Mouse (Mus musculus): ENCODE results near the gene Ccnjl. TPM values are rescaled to one million over a fixed set of nuclear protein-coding genes. Genes with fewer than 3 reads are reported as not detected.
A peak's percentile ranks its signal among the peaks of the same experiment; 100 is the strongest.

Ccnjl gene
- total RNA-seq, 2 experiments from 2014 or later, result 0.33 TPM; not detected in 1

DNA sequence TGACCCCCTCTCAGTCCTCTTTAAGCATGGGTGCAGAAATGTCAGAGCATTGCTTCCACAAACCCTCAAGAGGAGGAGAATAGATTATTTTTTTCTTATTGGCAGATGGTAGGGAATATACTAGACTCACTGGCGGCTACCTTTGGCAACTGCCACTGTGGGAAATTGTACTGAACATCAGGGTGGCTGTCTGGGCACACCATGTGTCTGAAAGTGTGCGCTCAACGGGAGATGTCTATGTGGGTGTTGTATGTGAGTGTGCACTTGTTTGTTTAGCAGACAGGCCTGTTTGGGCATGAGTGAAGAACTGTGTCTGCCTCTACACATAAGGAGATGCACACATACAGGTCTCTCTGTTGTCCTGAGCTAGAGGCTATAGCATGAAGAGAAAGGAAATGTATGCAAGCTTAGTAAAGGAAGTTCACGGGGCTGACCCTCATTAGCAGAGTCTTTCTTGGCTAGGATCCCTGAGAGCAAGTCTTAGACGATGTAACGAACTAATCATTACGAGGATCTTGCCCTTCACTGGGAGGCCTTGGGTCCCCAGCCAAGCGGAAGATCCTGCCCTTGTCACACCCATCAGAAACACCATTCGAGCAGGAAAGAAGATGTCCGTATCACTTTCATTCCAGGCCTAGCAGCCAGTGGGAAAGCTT lies 81.5 kb downstream of the Ccnjl start:
- ATAC-seq (replicated peaks; ENCODE audit: low FRiP score, low TSS enrichment, poor library complexity, severe bottlenecking), result no peak

DNA sequence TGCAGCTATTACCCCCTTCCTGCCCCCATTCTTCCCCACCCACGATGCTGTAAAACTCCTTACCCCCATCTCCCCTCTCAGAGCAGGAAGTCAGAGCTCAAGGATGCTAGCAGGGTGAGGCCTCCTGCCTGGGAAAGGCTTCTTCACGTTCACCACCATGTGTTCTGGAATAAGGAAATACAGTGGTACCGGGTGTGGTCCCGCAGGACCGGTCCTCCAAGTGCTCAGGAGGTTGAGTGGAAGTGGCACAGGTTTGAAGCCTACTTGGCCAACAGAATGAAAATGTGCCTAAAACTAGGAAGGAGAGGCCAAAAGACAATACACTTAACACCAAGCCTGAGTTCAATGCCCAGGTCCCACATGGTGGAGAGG lies 82.1 kb downstream of the Ccnjl start:
- ATAC-seq (replicated peaks; ENCODE audit: low FRiP score, low TSS enrichment, poor library complexity, severe bottlenecking), result no peak

DNA sequence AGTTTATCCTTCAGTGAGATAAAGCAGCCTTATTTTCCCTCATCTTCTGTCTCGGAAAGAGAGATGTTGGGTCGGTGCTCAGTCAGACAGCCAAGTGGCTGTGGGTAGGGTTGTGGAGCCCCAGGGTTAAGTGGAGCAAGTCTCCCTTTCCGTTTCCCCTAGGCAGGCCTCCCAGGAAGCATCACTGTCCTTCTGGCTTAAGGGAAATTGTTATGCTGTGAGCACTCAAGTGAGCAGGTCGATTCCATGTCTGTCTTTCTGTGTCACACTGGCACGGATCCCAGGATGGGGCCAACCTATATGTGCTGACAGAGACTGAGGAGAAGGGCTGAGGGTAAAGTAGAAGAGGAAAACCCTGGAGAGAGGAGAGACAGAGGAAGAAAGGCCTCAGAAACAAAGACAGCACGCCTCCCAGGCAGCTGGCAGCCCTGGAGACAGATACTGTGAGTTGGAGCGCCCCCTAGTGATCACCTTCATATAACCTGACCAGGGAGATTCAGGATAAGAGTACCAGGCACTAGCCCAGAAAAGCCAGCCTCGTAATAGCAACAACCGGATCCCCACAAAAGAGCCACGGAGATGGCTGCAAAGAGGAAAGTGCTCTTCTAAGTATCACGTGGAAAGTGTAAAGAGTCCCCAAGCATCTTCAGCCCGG lies 84.4 kb downstream of the Ccnjl start:
- ATAC-seq (replicated peaks; ENCODE audit: low FRiP score, low TSS enrichment, poor library complexity, severe bottlenecking), result peak; percentile 95

DNA sequence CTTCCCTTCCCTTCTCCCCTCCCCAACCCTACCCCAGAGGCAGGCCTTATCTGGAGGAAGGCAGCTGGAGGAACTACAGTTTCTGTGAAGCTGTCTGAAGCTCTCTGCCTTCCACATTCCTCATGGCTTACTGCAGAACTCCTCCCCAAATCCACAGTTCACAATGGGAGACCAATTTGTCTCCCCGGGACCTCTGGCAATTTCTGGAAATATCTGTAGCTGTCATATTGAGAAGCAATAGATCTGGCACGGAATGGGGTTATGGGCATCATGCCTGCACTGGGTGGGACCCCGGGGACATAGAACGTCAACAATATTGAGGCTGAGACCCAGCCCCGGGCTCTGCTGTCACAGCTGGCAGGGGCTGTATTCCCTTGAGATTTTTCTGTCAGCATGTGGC lies 89.3 kb downstream of the Ccnjl start:
- no peak for ATAC-seq (replicated peaks; ENCODE audit: low FRiP score, low TSS enrichment, poor library complexity, severe bottlenecking)

DNA sequence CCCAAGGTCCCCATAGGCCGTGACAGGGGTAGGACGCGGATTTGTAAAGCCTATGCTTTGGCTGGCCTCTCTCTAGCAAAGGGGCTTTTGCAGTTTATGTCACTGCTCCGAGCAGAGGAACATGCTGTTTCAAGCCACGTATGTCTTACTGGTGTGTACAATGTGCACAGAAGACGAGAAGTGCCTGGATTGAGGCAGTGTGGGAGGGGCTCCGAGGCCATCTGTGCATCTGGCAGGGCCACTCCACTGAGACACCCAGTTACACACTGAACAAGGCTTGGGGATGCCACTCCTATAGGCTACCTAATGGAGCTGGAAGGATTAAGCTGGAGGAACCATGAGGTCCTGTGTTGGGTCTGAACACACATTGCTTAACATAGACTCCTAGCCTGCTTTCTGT lies 89.8 kb downstream of the Ccnjl start:
- ATAC-seq (replicated peaks; ENCODE audit: low FRiP score, low TSS enrichment, poor library complexity, severe bottlenecking), result no peak

DNA sequence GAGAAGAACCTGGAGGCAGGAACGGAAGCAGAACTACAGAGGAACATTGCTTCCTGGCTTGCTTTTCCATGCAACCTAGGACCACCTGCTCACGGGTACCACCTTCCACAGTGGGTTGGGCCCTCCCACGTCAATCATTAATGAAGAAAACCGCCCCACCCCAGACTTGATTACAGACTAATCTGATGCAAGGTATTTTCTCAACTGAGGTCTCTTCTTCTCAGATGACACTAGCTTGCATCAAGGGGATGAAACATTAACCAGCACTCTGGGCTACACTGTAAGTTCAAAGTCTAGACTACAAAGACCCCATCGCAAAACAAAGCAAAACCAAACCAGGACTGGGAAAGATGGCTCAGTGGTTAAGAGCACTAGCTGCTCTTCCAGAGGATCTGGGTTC lies 93.2 kb downstream of the Ccnjl start:
- ATAC-seq (replicated peaks; ENCODE audit: low FRiP score, low TSS enrichment, poor library complexity, severe bottlenecking), result no peak

DNA sequence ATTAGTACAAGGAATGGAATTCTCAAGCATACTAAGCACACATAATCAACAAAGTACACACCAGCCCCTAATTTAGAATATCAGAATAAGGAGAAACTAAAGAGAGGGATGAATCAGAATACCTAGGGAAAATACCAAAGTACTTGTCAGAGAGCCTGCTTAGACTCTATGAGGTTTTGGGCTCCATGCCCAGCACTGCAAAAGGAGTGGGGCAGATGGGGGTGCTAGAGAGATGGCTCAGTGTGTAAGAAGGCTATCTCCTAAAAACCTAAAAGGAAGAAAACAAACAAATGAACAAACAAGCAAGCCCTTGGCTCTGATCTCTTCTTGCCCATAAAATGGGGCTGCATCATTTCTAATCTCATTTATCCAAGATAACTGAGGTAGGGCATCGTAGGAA lies 95.8 kb downstream of the Ccnjl start:
- no peak for ATAC-seq (replicated peaks; ENCODE audit: low FRiP score, low TSS enrichment, poor library complexity, severe bottlenecking)

DNA sequence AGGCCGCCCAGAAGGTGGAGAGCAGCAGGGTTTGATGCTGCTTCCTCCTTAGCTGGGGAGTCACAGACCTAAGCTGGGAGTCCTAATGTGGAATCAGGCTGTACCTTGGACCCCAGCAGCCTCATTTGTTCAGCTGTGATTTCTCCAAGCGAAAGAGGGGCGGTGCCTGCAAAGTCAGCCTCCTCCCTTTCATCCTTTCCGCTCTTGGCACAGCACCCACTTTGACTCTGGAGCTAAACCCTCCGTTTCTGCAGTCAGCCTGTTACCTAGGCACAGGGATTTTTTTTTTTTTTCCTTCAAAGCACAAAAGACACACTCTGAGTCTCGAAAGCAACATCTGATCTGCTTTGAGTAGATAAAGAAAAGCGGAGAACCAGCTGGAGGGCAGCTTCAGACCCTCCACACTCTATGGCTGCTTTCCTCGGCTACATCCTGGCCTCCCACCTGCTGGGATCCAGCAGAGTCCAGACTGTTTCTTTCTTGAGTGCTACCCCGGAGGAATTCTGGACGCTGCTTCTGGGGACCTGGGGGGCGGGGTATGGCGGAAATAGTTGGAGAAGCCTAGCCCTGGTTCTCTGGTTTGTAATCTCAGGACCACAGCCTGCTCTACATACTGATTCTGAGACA lies 97.8 kb downstream of the Ccnjl start:
- ATAC-seq (replicated peaks; ENCODE audit: low FRiP score, low TSS enrichment, poor library complexity, severe bottlenecking), result no peak

DNA sequence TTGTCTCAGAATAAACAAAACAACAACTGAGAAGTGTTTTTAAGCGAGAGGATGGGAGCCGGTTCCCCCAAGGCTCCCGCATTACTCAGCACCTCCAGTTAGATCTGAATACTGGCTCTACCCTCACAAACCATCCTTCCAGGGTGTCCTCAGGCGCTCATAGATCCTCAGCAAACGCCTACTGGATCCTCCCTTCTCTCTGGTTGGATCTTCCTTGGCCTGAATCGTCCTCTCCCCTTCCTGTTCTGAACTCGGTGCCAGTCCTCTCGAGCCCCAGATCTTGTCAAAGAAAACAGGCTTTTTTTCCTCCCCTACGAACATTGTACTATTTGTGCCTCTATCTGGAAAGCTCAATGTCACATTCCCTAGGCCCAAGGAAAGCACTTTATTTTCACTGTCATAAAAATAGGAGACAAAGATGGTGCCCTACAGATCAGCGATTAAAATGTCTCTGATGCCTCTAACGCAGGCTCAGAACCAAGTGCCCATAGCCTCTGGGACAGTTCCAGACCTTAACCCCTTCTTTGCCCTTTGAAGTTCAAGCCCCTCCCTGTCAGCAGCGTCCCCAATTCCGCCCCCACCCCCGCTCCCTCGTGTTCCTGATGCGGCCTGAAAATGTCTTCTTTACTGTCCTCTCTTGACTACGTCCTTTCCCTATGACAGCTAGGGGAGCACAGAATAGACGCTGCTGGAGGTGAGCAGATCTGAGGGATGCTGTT lies 98.5 kb downstream of the Ccnjl start:
- ATAC-seq (replicated peaks; ENCODE audit: low FRiP score, low TSS enrichment, poor library complexity, severe bottlenecking), result no peak

DNA sequence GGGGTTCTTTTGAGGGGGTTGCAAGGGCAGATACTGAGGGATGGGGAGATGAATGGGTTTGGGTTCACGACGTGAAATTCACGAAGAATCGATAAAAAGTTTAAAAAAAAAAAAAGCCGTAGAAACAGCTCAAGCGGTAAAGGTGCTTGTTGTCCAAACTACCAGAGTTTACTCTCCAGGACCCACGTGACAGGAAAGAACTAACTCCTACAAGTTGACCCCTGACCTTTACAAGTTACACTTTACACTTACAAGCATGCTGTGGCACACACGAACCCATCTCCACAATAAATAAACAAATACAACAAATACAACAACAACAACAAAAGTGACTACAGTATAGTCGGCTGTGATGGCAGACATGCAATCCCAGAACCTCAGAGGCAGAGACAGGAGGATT lies 103.1 kb downstream of the Ccnjl start:
- no peak for ATAC-seq (replicated peaks; ENCODE audit: low FRiP score, low TSS enrichment, poor library complexity, severe bottlenecking)

DNA sequence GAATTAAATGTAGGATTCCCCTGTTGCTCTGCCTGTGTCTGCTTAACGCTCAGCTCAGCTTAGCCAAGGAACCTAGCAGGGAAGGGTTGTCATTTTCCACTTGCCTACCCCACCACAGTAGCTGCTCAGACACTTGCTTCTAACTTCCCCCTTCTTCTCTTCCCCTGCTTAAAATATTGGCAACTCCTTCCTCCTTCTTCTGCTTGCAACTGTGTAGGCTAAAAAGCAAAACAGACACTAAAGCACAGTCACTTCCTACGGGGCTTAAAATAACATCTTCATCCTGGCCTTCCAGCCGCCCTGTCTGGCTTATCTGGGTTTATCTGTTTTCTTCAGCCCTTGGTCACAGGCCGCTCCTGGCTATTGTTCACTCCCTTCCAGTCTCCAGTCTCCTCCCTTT lies 104.0 kb downstream of the Ccnjl start:
- ATAC-seq (replicated peaks; ENCODE audit: low FRiP score, low TSS enrichment, poor library complexity, severe bottlenecking), result peak; percentile 45; the same call in 1 of the 2 replicates

DNA sequence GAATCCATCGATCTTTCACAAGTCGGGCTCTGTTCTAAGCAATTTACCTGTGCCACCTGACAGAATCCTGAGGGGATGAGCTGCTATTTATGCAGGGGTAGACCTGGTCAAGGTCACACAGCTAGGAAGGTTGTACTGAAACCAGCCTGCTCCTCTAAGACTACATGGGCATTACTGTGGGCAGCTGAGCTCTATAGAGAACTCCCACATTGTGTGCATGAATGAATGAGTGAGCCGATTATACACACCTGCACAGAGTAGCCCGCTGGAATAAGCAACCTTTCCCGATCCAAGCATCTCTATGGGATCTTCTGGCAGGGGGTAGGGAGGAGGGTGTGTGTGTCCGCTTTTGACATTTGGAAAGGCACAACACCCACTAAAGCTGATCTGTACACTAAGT lies 104.6 kb downstream of the Ccnjl start:
- ATAC-seq (replicated peaks; ENCODE audit: low FRiP score, low TSS enrichment, poor library complexity, severe bottlenecking), result no peak

DNA sequence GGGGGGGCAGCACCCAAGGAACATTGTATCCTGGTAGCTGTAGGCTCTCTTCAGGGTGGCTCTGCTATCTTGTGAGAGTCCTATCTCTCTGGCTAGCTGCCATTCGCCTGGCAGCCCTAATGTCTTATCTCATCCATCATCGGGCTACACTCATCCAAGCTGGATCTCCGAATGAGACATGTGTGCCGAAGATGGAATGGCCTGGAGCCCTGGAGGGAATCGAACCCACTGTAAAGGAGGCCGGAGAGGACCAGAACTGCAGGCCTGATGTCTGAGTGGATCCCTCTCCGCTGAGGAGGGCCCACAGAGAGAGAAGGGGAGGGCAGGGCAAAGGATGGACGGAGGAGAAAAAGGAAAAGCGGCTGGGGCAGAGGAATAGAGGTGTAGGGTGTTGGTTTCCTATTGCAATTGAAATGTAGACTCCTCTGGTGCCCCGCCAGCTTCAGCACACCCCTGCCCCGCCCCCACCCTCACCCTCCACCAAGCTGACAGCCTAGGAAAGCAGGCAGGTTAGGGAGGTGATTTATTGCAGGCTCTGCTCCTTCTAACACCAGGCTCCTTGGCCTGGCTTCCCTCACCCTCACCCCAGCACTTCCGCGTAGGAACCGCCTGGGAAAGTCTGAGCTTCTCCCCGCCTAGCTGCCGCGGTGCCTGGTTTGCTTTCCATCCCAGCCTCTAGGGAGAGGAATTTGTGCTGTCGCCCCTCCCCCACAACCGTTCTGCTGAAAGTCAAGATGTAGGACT lies 105.2 kb downstream of the Ccnjl start:
- 0 out of 2 replicates have a peak, but pooled peaks have one; percentile 40 for ATAC-seq (replicated peaks; ENCODE audit: low FRiP score, low TSS enrichment, poor library complexity, severe bottlenecking)

Other genes with a start within 250 kb of the Ccnjl start
- 64.6 and 84.7 TPM in 2 replicates for gene Pttg1, start 102.5 kb upstream of the Ccnjl start, total RNA-seq (2014; fragmentation: Nextera tagmentation)
- 59.5 and 64.9 TPM in 2 replicates for gene Pttg1, start 102.5 kb upstream of the Ccnjl start, total RNA-seq (2017)
- 16.9 and 28.6 TPM in 2 replicates for gene Slu7, start 95.0 kb upstream of the Ccnjl start, total RNA-seq (2014; fragmentation: Nextera tagmentation)
- 72.0 and 83.0 TPM in 2 replicates for gene Slu7, start 95.0 kb upstream of the Ccnjl start, total RNA-seq (2017)
- gene C1qtnf2, start 54.5 kb upstream of the Ccnjl start, total RNA-seq (2014; fragmentation: Nextera tagmentation), result not detected in 2 replicates
- gene C1qtnf2, start 54.5 kb upstream of the Ccnjl start, total RNA-seq (2017), result not detected in 2 replicates
- not detected in 2 replicates for gene 4933415A04Rik, start 58.3 kb downstream of the Ccnjl start, total RNA-seq (2014; fragmentation: Nextera tagmentation)
- gene 4933415A04Rik, start 58.3 kb downstream of the Ccnjl start, total RNA-seq (2017), result not detected in 2 replicates
- not detected in 2 replicates for gene Fabp6, start 72.8 kb downstream of the Ccnjl start, total RNA-seq (2014; fragmentation: Nextera tagmentation)
- gene Fabp6, start 72.8 kb downstream of the Ccnjl start, total RNA-seq (2017), result not detected in 2 replicates
- 55.1 TPM in 2 replicates for gene Pwwp2a, start 153.2 kb downstream of the Ccnjl start, total RNA-seq (2014; fragmentation: Nextera tagmentation)
- gene Pwwp2a, start 153.2 kb downstream of the Ccnjl start, total RNA-seq (2017), result 29.4 and 36.7 TPM in 2 replicates
- 38.4 and 68.3 TPM in 2 replicates for gene Ttc1, start 219.2 kb downstream of the Ccnjl start, total RNA-seq (2014; fragmentation: Nextera tagmentation)
- 74.5 and 103 TPM in 2 replicates for gene Ttc1, start 219.2 kb downstream of the Ccnjl start, total RNA-seq (2017)